In the genomic region with DNA sequence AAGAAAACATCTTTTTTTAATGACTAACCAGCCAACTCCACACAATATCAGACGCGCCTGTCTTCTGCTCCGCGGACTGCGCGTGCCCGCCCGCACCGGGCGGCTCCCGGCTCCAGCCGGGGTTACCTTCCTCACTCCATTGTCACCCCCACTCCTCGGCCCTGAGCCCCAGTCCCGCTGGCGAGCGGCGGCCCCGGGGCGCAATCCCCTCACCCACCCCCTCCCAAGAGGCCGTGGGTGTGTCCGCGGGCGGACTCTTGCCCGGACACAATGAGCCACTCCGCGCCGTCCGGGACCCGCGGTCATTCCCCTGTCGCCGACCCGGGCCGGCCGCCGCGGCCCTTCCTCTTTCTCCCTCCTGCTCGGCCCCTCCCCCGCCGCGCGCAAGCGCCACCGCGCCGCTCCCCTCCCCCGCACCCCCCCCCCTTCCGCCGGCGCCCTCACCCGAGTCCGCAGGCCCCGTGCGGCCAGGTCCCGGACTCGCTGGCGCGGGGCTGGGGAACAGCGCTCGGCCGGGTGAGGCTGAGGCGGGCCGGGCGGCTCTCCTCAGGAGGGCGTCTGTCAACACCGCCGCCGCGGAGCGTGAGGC, we compare ENCODE assay signal across 8 mouse cellular contexts. TPM values are rescaled to one million over a fixed set of nuclear protein-coding genes. Genes with fewer than 3 reads are reported as not detected.
DNase-seq lines count a peak whose midpoint lies in the region; ATAC-seq and TF ChIP-seq lines count a peak whose summit lies in the region.

No protein-coding gene starts in this region.

- H3K27ac ChIP-seq in ES-Bruce4 (ENCODE audit: insufficient read depth, low read length): peak overlapping the region; percentile 74; the same call in 1 of the 2 replicates
- H3K27ac ChIP-seq in embryonic facial prominence, embryonic 15.5 days (replicated peaks): peak overlapping the region; percentile 96
- H3K27ac ChIP-seq in heart, embryonic 14.5 days (replicated peaks in 1 of 2; ENCODE audit: control insufficient read depth in 1 of 2, insufficient read depth in 1 of 2, low read depth in 2 of 2, low read length in 2 of 2): peak overlapping the region; percentile 98

- TF ChIP-seq POLR2A in ES-Bruce4 (IDR thresholded peaks at IDR 0.05; ENCODE audit: insufficient read depth, low read length): no peak

- H3K4me3 ChIP-seq in ES-Bruce4 (ENCODE audit: low read depth, low read length): peak overlapping the region; percentile 91
- peak overlapping the region; percentile 94 for H3K4me3 ChIP-seq in embryonic facial prominence, embryonic 15.5 days (replicated peaks)
- H3K4me3 ChIP-seq in heart, embryonic 14.5 days (ENCODE audit: control insufficient read depth in 1 of 2, insufficient read depth in 1 of 2, low read depth in 1 of 2, low read length in 2 of 2): peak overlapping the region; percentile 82 to 90

- H3K4me1 ChIP-seq in ES-Bruce4 (ENCODE audit: control insufficient read depth, insufficient read depth, low read length): no peaks in the 10 kb centered on the region
- peaks cover 8% of the 10 kb centered on the region; the same call in 1 of the 2 replicates for H3K4me1 ChIP-seq in embryonic facial prominence, embryonic 15.5 days
- H3K4me1 ChIP-seq in heart, embryonic 14.5 days (ENCODE audit: control insufficient read depth in 2 of 2, insufficient read depth in 2 of 2, low read length in 2 of 2): peaks cover 2 to 18% of the 10 kb centered on the region in 2 experiments; a peak in 3 of 4 replicates

- peaks cover 5% of the 10 kb centered on the region for H3K36me3 ChIP-seq in ES-Bruce4 (ENCODE audit: control insufficient read depth, insufficient read depth, low read length, poor library complexity, severe bottlenecking)
- H3K36me3 ChIP-seq in embryonic facial prominence, embryonic 15.5 days: 0 out of 2 replicates have a peak, but pooled peaks cover 7% of the 10 kb centered on the region
- peaks cover 20% of the 10 kb centered on the region; the same call in 1 of the 2 replicates for H3K36me3 ChIP-seq in heart, embryonic 14.5 days (ENCODE audit: control insufficient read depth, insufficient read depth, low read length)

- no peaks in the 10 kb centered on the region for H3K27me3 ChIP-seq in ES-Bruce4 (ENCODE audit: control insufficient read depth, insufficient read depth, low read length, poor library complexity, severe bottlenecking)
- no peaks in the 10 kb centered on the region for H3K27me3 ChIP-seq in embryonic facial prominence, embryonic 15.5 days
- no peaks in the 10 kb centered on the region for H3K27me3 ChIP-seq in heart, embryonic 14.5 days (ENCODE audit: control insufficient read depth, insufficient read depth, low read length)

- WGBS in embryonic facial prominence, embryonic 15.5 days: 0% methylated on average over 55 of the region's 70 CpGs
- under 1% methylated on average over 51 of the region's 70 CpGs for WGBS in heart, embryonic 14.5 days

- ATAC-seq in embryonic facial prominence, embryonic 15.5 days (ENCODE audit: insufficient number of reproducible peaks, low FRiP score, low TSS enrichment, low read depth): peak; percentile 88
- ATAC-seq in heart, embryonic 14.5 days (ENCODE audit: insufficient number of reproducible peaks, insufficient read depth, low FRiP score, low read depth): peak; percentile 91

- no peaks in the 10 kb centered on the region for H3K9me3 ChIP-seq in ES-Bruce4 (replicated peaks; ENCODE audit: control insufficient read depth, insufficient read depth, low read length, poor library complexity, severe bottlenecking)
- no peaks in the 10 kb centered on the region for H3K9me3 ChIP-seq in embryonic facial prominence, embryonic 15.5 days (replicated peaks)
- no peaks in the 10 kb centered on the region for H3K9me3 ChIP-seq in heart, embryonic 14.5 days (ENCODE audit: control insufficient read depth, low read length)

- peak overlapping the region; percentile 52 for H3K4me2 ChIP-seq in embryonic facial prominence, embryonic 15.5 days (replicated peaks)
- peak overlapping the region; percentile 79 for H3K4me2 ChIP-seq in heart, embryonic 14.5 days (ENCODE audit: low read length)

- peak overlapping the region; percentile 98 for H3K9ac ChIP-seq in ES-Bruce4 (ENCODE audit: low read depth, poor library complexity, severe bottlenecking)
- peak overlapping the region; percentile 91 for H3K9ac ChIP-seq in embryonic facial prominence, embryonic 15.5 days
- peak overlapping the region; percentile 95 for H3K9ac ChIP-seq in heart, embryonic 14.5 days (ENCODE audit: low read length)

- DNase-seq in adrenal gland, postnatal 10 days: peak; percentile 79
- DNase-seq in kidney, postnatal 14 days: peak; percentile 80
- peak; percentile 74 for DNase-seq in lung, postnatal 14 days
- peak; percentile 53 for DNase-seq in ovary, postnatal 14 days (ENCODE audit: low spot score)
- DNase-seq in urinary bladder, postnatal 36 days (ENCODE audit: low spot score in 2 of 2): peak; percentile 43 to 51

- no peak for TF ChIP-seq CTCF in ES-Bruce4 (IDR thresholded peaks at IDR 0.05; ENCODE audit: low read depth, low read length)

- no peak for TF ChIP-seq EP300 in ES-Bruce4 (IDR thresholded peaks at IDR 0.05; ENCODE audit: insufficient read depth, low read depth, low read length)

RNA-seq across cellular contexts. Expression of a gene that starts 0.4 kb away (rescaled TPM):
- polyA plus RNA-seq in ES-Bruce4 (2011; ENCODE audit: insufficient read depth, insufficient read length, low read depth, missing spikeins): 54.3 and 55.4 TPM in 2 replicates
- total RNA-seq in adrenal gland, postnatal 10 days (2021): 10 to 100 TPM; 31.4 to 36.9 TPM
- polyA plus RNA-seq in embryonic facial prominence, embryonic 15.5 days (2015; fragmentation: Nextera tagmentation; extraction: Ambion mirVana): 27.8 and 28.9 TPM in 2 replicates
- 22.8 and 23.2 TPM in 2 replicates for polyA plus RNA-seq in heart, embryonic 14.5 days (2014; fragmentation: Nextera tagmentation; extraction: Ambion mirVana)

RNA-seq across cellular contexts. Expression of a gene that starts 39.4 kb away (rescaled TPM):
- 87.7 and 92.0 TPM in 2 replicates for polyA plus RNA-seq in ES-Bruce4 (2011; ENCODE audit: insufficient read depth, insufficient read length, low read depth, missing spikeins)
- total RNA-seq in adrenal gland, postnatal 10 days (2021): 10 to 100 TPM; 27.4 to 36.0 TPM
- polyA plus RNA-seq in embryonic facial prominence, embryonic 15.5 days (2015; fragmentation: Nextera tagmentation; extraction: Ambion mirVana): 55.1 and 58.7 TPM in 2 replicates
- polyA plus RNA-seq in heart, embryonic 14.5 days (2014; fragmentation: Nextera tagmentation; extraction: Ambion mirVana): 39.8 and 40.7 TPM in 2 replicates

Comparison
In these comparisons a context has a peak if more than half of its experiments do, and no peak if none do; other contexts are left out.
1. Peak in every context shown above with its lines: DNase-seq, ATAC-seq, H3K4me3 ChIP-seq and H3K27ac ChIP-seq.